Mouse (Mus musculus) kidney, adult 2 months (tissue): Measurements from ENCODE around the gene Snrnp48. TPM values are rescaled to one million over a fixed set of nuclear protein-coding genes. Genes with fewer than 3 reads are reported as not detected.

Source experiments
- DNase-seq: peaks from one replicate; pipeline ENCODE4 v3.0.0; 2021
- H3K27ac ChIP-seq: fragments of 200-500 bp; 2 replicates; pipeline ENCODE4 v1.5.1; 2012; ENCODE audit warnings: low read depth, low read length, control low read depth, inconsistent platforms; ENCODE audit not compliant: insufficient read depth
- H3K27me3 ChIP-seq: fragments of 200-500 bp; replicated peaks from 2 replicates; pipeline ENCODE4 v1.6.1; 2012; ENCODE audit warnings: mild to moderate bottlenecking, moderate library complexity, low read length, inconsistent platforms; ENCODE audit not compliant: control insufficient read depth, insufficient read depth
- H3K36me3 ChIP-seq: fragments of 200-500 bp; 2 replicates; pipeline ENCODE4 v1.6.1; 2012; ENCODE audit warnings: mild to moderate bottlenecking, moderate library complexity, low read length, inconsistent platforms; ENCODE audit not compliant: control insufficient read depth, insufficient read depth
- H3K4me1 ChIP-seq: fragments of 200-500 bp; 2 replicates; pipeline ENCODE4 v1.6.1; 2011; ENCODE audit warnings: low read length; ENCODE audit not compliant: control insufficient read depth, insufficient read depth
- H3K4me3 ChIP-seq: fragments of 200-500 bp; 2 replicates; pipeline ENCODE4 v1.5.1; 2011; ENCODE audit warnings: mild to moderate bottlenecking, low read depth, low read length, control low read depth; ENCODE audit not compliant: insufficient read depth
- CTCF ChIP-seq: fragments of 200-500 bp; conservative IDR thresholded peaks from 2 replicates; pipeline ENCODE4 v1.5.1; 2011; ENCODE audit warnings: low read depth, mild to moderate bottlenecking, control low read depth, low read length, moderate library complexity, mixed read lengths; ENCODE audit not compliant: insufficient read depth, insufficient read length
- POLR2A ChIP-seq: fragments of 200-500 bp; IDR thresholded peaks from one replicate; pipeline ENCODE4 v1.6.1; 2011; ENCODE audit warnings: low read depth, low read length, control low read depth
- whole genome bisulfite sequencing: fragments of 180-500 bp; shearing (Covaris S2); methylation state at CpG from one replicate; pipeline ENCODE4 v1.1.7; 2018; 5-methylcytosine and 5-hydroxymethylcytosine counted together
- polyA plus RNA-seq: library from polyadenylated mRNA; depleted of rRNA; stranded (reverse); fragments of >200 nt; gene quantifications from 2 replicates; pipeline ENCODE4 v1.2.3, GENCODE M21; 2012; rRNA removed

The Snrnp48 gene
- polyA plus RNA-seq, 1 experiment: 18.8 TPM

DNA sequence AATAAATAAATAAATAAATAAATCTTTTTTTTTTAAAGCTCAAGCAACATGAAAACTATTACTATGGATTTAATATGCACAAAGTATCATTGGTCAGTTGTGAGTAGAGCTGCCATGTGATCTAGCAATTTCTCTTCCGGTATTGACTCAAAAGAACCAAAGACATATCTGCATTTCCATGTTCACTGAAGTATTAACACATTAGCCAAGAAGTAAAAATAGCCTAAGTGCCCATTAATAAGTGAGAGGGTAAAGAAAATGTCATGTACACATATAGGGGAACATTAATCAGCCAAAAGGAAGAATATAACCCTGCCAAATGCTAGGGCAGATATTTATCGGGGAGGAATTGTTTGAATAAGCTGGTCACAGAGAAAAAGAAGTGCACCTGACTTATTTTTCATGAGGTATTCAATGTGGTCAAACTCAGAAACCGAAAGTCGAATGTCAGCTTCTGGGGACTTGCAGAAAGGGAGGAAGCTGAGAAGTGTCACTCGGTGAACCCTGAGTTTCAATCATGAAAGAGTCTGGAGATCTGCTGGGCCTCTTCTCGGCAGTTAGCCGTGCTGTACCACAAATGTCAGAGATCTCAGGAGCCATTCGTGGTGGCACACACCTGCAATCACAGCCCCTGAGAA lies 64.4 kb downstream of the Snrnp48 start:
- no peak overlapping the region for H3K4me3 ChIP-seq
- TF ChIP-seq POLR2A: no peak
- TF ChIP-seq CTCF: no peak

DNA sequence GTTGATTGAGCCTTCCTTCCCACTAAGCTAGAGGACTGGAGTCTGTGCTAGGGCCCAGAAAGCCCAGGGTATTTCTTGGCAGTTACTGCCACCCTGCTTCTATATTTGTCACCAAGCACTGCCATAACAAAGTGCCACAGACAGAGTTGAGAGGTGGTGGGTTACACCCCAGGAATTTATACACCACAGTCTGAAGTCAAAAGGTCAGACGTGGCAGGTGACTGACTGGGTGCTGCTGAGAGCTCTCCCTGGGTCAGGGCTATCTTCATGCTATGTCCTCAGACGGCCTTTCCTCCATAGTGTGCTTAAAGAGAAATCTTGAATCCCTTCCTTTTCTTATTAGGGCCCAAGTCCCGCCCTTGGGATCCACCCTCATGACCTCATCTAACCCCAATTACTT lies 67.9 kb downstream of the Snrnp48 start:
- no peak overlapping the region for H3K27ac ChIP-seq
- DNase-seq: no peak
- H3K27me3 ChIP-seq: no peaks in the 10 kb centered on the region
- no peaks in the 10 kb centered on the region for H3K36me3 ChIP-seq
- no peak overlapping the region for H3K4me3 ChIP-seq
- WGBS: 73% methylated on average over 3 of the region's 3 CpGs
- TF ChIP-seq POLR2A (no peak), CTCF (no peak)
- H3K4me1 ChIP-seq: no peaks in the 10 kb centered on the region

More for the DNA sequence above, 64.4 kb downstream of the Snrnp48 start:
- Histone ChIP-seq H3K27ac (no peak overlapping the region), H3K27me3 (no peaks in the 10 kb centered on the region), H3K4me1 (no peaks in the 10 kb centered on the region), H3K36me3 (no peaks in the 10 kb centered on the region)
- DNase-seq: no peak
- WGBS: 84% methylated on average over 8 of the region's 8 CpGs

Other genes starting within 250 kb of the Snrnp48 start
- 6.9 and 10.5 TPM in 2 replicates for gene Ssr1, start 210.7 kb upstream of the Snrnp48 start, polyA plus RNA-seq
- 7.6 and 8.0 TPM in 2 replicates for gene Riok1, start 167.9 kb upstream of the Snrnp48 start, polyA plus RNA-seq
- gene Cage1, start 167.9 kb upstream of the Snrnp48 start, polyA plus RNA-seq: 0.23 and 0.28 TPM in 2 replicates
- 4.5 and 5.1 TPM in 2 replicates for gene Dsp, start 53.6 kb upstream of the Snrnp48 start, polyA plus RNA-seq
- gene Bmp6, start 140.2 kb downstream of the Snrnp48 start, polyA plus RNA-seq: 63.5 and 67.0 TPM in 2 replicates